Mouse (Mus musculus): ENCODE measurements around the gene Foxj1. TPM values are rescaled to one million over a fixed set of nuclear protein-coding genes. Genes with fewer than 3 reads are reported as not detected.

Foxj1 gene
- total and polyA plus RNA-seq, 3 experiments: 0.05 to 0.11 TPM; not detected in 1

DNA sequence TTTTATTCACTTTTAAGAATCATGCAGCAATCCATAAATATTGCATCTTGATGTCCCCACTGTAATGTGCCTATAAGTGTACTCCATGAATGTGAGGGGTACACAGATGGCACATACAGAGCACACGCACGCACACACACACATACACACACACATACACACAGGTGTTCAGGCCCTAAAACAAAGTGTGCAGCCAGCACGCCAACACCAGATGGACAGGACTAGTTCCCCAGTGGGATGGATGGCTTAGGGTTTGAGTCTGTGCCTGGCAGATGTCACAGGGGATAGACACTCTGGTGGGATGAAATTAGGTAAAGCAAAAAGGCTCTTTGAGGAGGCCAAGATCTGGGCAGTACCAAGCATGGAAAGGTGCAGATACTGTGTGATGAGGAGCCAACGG lies 1.2 kb upstream of the Foxj1 start:
- ATAC-seq (ENCODE audit: extremely low read depth, insufficient number of reproducible peaks, low FRiP score, poor library complexity, severe bottlenecking): no peak
- DNase-seq (ENCODE audit: low spot score): no peak
- Histone ChIP-seq H3K4me3 (ENCODE audit: low read depth, low read length) (no peak overlapping the region), H3K4me1 (ENCODE audit: insufficient read depth, low read depth, low read length) (peaks cover 24% of the 10 kb centered on the region), H3K9me3 (replicated peaks) (no peaks in the 10 kb centered on the region), H3K27me3 (ENCODE audit: insufficient read depth, low read length) (peaks cover 90% of the 10 kb centered on the region), H3K36me3 (replicated peaks) (no peaks in the 10 kb centered on the region)
- TF ChIP-seq GATA2 (IDR thresholded peaks at IDR 0.05; ENCODE audit: borderline replicate concordance, low read depth, low read length) (no peak), TAL1 (conservative IDR thresholded peaks at IDR 0.05; ENCODE audit: low read depth, low read length) (no peak), CTCF (IDR thresholded peaks at IDR 0.05; ENCODE audit: low read depth, low read length) (no peak), POLR2AphosphoS5 (IDR thresholded peaks at IDR 0.05; ENCODE audit: insufficient replicate concordance, low read depth, low read length) (no peak), GATA1 (IDR thresholded peaks at IDR 0.05; ENCODE audit: borderline replicate concordance, low read length) (no peak)

DNA sequence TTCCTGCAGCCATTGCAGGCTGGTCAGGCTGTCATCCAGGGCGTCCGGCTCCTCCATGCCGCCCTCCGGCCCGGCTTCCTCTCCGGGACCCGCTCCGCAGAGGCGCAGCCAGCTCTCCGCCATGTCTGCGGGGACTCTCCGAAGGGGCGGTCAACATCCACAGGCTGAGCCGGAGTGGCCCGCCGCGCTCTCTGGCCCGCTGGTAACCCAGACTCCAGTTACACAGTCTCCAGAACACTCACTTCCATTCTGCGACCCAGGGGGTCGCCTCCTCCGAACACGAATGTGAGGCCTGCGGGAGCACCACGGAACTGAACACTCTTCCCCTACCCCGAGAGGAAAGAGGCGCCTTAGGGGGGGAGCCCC lies 799 bp downstream of the Foxj1 start:
- TF ChIP-seq TAL1 (conservative IDR thresholded peaks at IDR 0.05; ENCODE audit: low read depth, low read length) (no peak), POLR2AphosphoS5 (IDR thresholded peaks at IDR 0.05; ENCODE audit: insufficient replicate concordance, low read depth, low read length) (no peak), GATA2 (IDR thresholded peaks at IDR 0.05; ENCODE audit: borderline replicate concordance, low read depth, low read length) (no peak), GATA1 (IDR thresholded peaks at IDR 0.05; ENCODE audit: borderline replicate concordance, low read length) (no peak), CTCF (IDR thresholded peaks at IDR 0.05; ENCODE audit: low read depth, low read length) (no peak)
- peaks cover 27% of the 10 kb centered on the region for H3K4me1 ChIP-seq (ENCODE audit: insufficient read depth, low read depth, low read length)

DNA sequence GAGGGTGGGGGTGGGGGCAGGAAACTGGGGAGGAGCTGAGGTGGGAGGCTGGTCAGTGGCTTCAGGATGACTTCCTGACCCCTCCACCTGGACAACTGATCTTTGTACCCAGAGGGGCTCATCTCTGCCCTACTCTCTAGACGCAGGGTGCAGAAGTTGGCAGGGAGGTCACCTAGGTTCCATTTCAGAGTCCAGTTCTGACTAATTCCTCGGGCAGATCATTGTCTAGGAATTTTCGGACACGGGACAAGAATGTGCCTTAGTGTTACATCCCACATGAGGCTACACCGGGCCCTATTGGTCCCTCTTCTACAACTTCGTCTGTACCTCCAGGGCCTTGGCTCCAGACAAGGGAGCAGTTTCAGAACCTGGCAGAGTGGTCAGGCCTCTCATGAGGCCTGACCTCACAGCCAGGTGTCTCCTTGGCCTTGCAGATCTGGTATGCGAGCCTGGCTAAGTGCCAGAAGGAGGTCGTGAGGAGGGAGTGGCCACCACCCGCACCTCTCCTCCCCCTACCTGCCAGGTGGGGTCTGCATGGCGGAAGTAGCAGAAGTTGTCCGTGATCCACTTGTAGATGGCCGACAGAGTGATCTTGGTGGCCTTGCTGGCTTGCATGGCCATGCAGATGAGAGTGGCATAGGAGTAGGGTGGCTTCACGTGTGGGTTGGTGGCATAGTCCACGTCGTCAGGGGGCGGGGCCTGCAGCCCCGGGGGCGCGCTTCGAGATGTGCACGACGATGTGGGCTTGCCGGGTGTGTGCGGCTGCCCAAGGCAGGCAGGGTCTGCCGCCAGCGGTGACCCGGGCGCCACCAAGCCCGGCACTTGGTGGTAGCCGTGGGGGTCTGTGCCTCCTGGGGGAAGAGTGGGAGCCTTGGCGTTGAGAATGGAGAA lies 1.4 kb downstream of the Foxj1 start:
- TF ChIP-seq CTCF (IDR thresholded peaks at IDR 0.05; ENCODE audit: low read depth, low read length) (no peak), GATA2 (IDR thresholded peaks at IDR 0.05; ENCODE audit: borderline replicate concordance, low read depth, low read length) (no peak), TAL1 (conservative IDR thresholded peaks at IDR 0.05; ENCODE audit: low read depth, low read length) (no peak)
- DNase-seq (ENCODE audit: low spot score): no peak
- Histone ChIP-seq H3K4me1 (ENCODE audit: insufficient read depth, low read depth, low read length) (peaks cover 26% of the 10 kb centered on the region), H3K4me3 (ENCODE audit: low read depth, low read length) (no peak overlapping the region), H3K9me3 (replicated peaks) (no peaks in the 10 kb centered on the region), H3K36me3 (replicated peaks) (no peaks in the 10 kb centered on the region), H3K27me3 (ENCODE audit: insufficient read depth, low read length) (peaks cover 95% of the 10 kb centered on the region)
- ATAC-seq (ENCODE audit: extremely low read depth, insufficient number of reproducible peaks, low FRiP score, poor library complexity, severe bottlenecking): no peak

More for the DNA sequence above, 799 bp downstream of the Foxj1 start:
- no peaks in the 10 kb centered on the region for H3K9me3 ChIP-seq (replicated peaks)
- H3K36me3 ChIP-seq (replicated peaks): no peaks in the 10 kb centered on the region
- ATAC-seq (ENCODE audit: extremely low read depth, insufficient number of reproducible peaks, low FRiP score, poor library complexity, severe bottlenecking) (no peak), DNase-seq (ENCODE audit: low spot score) (no peak)
- H3K4me3 ChIP-seq (ENCODE audit: low read depth, low read length): no peak overlapping the region
- H3K27me3 ChIP-seq (ENCODE audit: insufficient read depth, low read length): peaks cover 95% of the 10 kb centered on the region

DNA sequence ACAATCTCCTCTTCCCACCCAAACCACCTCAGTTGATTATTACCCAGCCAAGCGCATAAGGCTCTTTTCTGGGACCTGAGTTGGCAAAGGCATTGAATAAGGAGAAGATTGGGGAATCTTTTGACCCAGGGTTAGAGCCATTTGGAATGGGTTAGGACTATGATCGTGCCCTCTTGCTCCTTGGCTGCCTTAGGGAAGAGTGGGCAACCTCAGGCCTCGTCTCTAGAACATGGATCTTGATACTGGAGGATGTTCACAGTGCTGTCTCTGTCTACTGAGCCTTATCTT lies 2.3 kb downstream of the Foxj1 start:
- DNase-seq (ENCODE audit: low spot score) (no peak), ATAC-seq (ENCODE audit: extremely low read depth, insufficient number of reproducible peaks, low FRiP score, poor library complexity, severe bottlenecking) (no peak)
- Histone ChIP-seq H3K27me3 (ENCODE audit: insufficient read depth, low read length) (peaks cover 90% of the 10 kb centered on the region), H3K9me3 (replicated peaks) (no peaks in the 10 kb centered on the region), H3K4me1 (ENCODE audit: insufficient read depth, low read depth, low read length) (peaks cover 26% of the 10 kb centered on the region), H3K36me3 (replicated peaks) (no peaks in the 10 kb centered on the region), H3K4me3 (ENCODE audit: low read depth, low read length) (no peak overlapping the region)
- TF ChIP-seq TAL1 (conservative IDR thresholded peaks at IDR 0.05; ENCODE audit: low read depth, low read length): no peak
- no peak for TF ChIP-seq GATA1 (IDR thresholded peaks at IDR 0.05; ENCODE audit: borderline replicate concordance, low read length)
- no peak for TF ChIP-seq POLR2AphosphoS5 (IDR thresholded peaks at IDR 0.05; ENCODE audit: insufficient replicate concordance, low read depth, low read length)
- no peak for TF ChIP-seq CTCF (IDR thresholded peaks at IDR 0.05; ENCODE audit: low read depth, low read length)
- TF ChIP-seq GATA2 (IDR thresholded peaks at IDR 0.05; ENCODE audit: borderline replicate concordance, low read depth, low read length): no peak

DNA sequence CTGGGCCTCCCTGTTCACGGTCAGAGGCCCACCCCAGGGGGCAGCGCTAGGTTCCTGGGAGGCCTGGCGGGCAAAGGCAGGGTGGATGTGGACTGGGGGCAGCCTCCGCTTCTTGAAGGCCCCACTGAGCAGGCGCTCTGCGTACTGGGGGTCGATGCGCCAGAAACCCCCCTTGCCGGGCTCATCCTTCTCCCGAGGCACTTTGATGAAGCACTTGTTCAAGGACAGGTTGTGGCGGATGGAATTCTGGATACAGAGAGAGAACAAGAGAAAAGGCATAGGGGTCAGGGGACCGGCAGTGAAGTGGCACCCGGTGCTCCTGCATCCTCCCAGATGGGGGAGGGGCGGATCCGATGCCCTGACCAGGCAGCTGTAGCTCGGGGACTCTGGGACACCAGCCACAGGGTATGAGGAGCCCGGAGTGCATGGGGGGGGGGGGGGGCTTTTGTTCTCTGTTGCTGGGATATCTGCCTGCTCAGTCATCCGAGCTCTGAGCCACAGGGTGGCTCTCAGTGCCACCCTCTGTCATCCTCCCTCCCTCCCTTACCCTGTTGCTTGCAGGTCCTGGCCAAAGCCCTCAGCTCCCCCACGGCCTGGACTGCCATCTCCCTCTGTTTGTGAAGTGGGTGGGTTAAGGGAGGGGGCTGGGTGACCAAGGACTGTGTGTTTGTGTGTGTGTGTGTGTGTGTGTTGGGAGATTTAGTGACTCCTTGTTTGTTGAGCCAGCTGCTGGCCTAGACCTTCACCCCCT lies 2.8 kb downstream of the Foxj1 start:
- DNase-seq (ENCODE audit: low spot score) (no peak), ATAC-seq (ENCODE audit: extremely low read depth, insufficient number of reproducible peaks, low FRiP score, poor library complexity, severe bottlenecking) (no peak)
- H3K36me3 ChIP-seq (replicated peaks): no peaks in the 10 kb centered on the region
- H3K4me1 ChIP-seq (ENCODE audit: insufficient read depth, low read depth, low read length): peaks cover 26% of the 10 kb centered on the region
- H3K27me3 ChIP-seq (ENCODE audit: insufficient read depth, low read length): peaks cover 89% of the 10 kb centered on the region
- no peaks in the 10 kb centered on the region for H3K9me3 ChIP-seq (replicated peaks)
- TF ChIP-seq CTCF (IDR thresholded peaks at IDR 0.05; ENCODE audit: low read depth, low read length): no peak
- no peak for TF ChIP-seq GATA1 (IDR thresholded peaks at IDR 0.05; ENCODE audit: borderline replicate concordance, low read length)
- no peak for TF ChIP-seq TAL1 (conservative IDR thresholded peaks at IDR 0.05; ENCODE audit: low read depth, low read length)
- H3K4me3 ChIP-seq (ENCODE audit: low read depth, low read length): no peak overlapping the region

DNA sequence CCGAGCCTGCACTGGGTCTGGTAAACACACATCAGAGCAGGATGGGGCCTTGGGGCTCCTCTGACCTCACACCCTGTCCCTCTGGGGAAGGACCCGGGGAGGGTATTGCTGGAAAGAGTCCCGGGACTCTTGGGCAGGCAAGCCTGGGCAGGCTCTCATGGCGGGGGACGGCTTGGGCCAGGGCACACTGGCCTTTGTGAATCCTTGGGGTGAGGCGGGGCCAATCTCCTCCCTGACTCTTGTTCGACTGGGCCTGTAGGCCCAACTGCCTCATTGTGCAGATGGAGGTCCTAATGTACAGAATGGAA lies 5.0 kb downstream of the Foxj1 start:
- H3K9me3 ChIP-seq (replicated peaks): no peaks in the 10 kb centered on the region
- no peak overlapping the region for H3K4me3 ChIP-seq (ENCODE audit: low read depth, low read length)
- DNase-seq (ENCODE audit: low spot score) (no peak), ATAC-seq (ENCODE audit: extremely low read depth, insufficient number of reproducible peaks, low FRiP score, poor library complexity, severe bottlenecking) (no peak)
- H3K4me1 ChIP-seq (ENCODE audit: insufficient read depth, low read depth, low read length): peaks cover 20% of the 10 kb centered on the region
- H3K36me3 ChIP-seq (replicated peaks): no peaks in the 10 kb centered on the region
- H3K27me3 ChIP-seq (ENCODE audit: insufficient read depth, low read length): peaks cover 88% of the 10 kb centered on the region
- no peak for TF ChIP-seq GATA1 (IDR thresholded peaks at IDR 0.05; ENCODE audit: borderline replicate concordance, low read length)
- no peak for TF ChIP-seq TAL1 (conservative IDR thresholded peaks at IDR 0.05; ENCODE audit: low read depth, low read length)
- TF ChIP-seq POLR2AphosphoS5 (IDR thresholded peaks at IDR 0.05; ENCODE audit: insufficient replicate concordance, low read depth, low read length): no peak
- no peak for TF ChIP-seq GATA2 (IDR thresholded peaks at IDR 0.05; ENCODE audit: borderline replicate concordance, low read depth, low read length)
- no peak for TF ChIP-seq CTCF (IDR thresholded peaks at IDR 0.05; ENCODE audit: low read depth, low read length)

Data from G1E (cell line).